Mouse (Mus musculus) right cerebral cortex, postnatal 25 days (tissue): ENCODE measurements around the gene H2-M9.

Source experiments
- DNase-seq: peaks from one replicate; pipeline ENCODE4 v3.0.0; 2022

H2-M9 gene

DNA sequence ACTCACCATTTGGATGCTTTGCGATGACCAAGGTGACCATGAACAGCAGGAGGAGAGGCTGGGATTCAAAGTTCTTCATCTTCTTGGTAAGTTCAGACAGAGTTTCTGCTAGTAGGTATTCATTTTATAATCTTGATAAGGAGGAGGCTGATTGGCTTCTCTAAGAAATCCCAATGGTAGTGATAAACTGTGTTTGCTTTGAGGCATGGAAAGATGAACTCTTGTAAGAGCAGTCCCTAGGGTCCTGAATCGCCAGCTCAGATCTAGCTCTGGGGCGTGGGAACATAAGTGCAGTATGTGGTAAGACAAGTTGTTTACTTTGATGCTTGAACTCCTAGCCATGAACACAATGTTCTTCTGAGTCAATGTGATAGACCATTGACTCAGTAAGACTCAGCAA, at the start of gene H2-M9:
H2-M9 (minus strand) TSS at position 101 of the 400 bp plus-strand sequence.
- DNase-seq = no peak

DNA sequence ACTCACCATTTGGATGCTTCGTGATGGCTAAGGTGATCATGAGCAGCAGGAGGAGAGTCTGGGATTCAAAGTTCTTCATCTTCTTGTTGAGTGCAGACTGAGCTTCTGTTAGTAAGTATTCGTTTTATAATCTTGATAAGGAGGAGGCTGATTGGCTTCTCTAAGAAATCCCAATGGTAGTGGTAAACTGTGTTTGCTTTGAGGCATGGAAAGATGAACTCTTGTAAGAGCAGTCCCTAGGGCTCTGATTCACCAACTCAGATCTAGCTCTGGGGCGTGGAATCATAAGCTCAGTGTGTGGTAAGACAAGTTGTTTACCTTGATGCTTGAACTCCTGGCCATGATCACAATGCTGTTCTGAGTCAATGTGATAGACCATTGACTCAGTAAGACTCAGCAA, 29.7 kb upstream of the H2-M9 start, which contains the start of gene H2-M1:
H2-M1 (minus strand) TSS at position 101 of the 400 bp plus-strand sequence.
- DNase-seq = no peak
